ENCODE assay signal across 11 mouse cellular contexts in the genomic region with DNA sequence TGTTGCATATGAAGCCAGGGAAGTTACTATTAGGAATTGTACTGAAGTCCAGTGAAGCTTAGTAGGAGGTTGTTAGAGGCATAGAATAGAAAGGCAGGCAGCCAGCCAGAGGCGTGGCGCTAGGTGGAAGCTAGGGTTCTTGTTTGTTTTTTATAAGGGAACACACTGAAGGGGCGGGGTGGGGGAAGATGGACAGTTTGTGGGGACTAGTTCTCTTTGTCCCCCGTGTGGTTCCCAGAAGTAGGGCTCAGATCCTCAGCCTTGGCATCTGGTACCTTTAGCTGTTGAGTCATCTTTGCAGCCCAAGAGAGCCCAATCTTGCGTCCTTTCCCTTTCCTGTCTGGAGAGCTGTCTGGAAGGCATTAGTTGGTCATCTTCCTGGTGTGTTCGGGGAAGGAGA. TPM values are rescaled to one million over a fixed set of nuclear protein-coding genes. Genes with fewer than 3 reads are reported as not detected.
A peak's percentile ranks its signal among the peaks of the same experiment; 100 is the strongest.
DNase-seq lines count a peak whose midpoint lies in the region; ATAC-seq and TF ChIP-seq lines count a peak whose summit lies in the region.
"Had no signal": no experiment of that assay in that cellular context is flagged by ENCODE, and none has a peak within 500 bp of the region (broad histone marks: within the 10 kb centered on the region; RNA-seq: fewer than 3 reads in every experiment).

No protein-coding gene starts in this region.

- H3K4me2 ChIP-seq in stomach, postnatal 0 days (replicated peaks; ENCODE audit: low read depth) = peak overlapping the region; percentile 27; the same call in 1 of the 2 replicates
- H3K4me2 ChIP-seq in midbrain, postnatal 0 days (ENCODE audit: low read depth, low read length, poor library complexity, severe bottlenecking) = no peak overlapping the region
- H3K4me2 ChIP-seq: hindbrain, embryonic 12.5 days had no signal

- ATAC-seq in stomach, postnatal 0 days (ENCODE audit: low FRiP score, low TSS enrichment) = no peak
- no peak for ATAC-seq in midbrain, postnatal 0 days (ENCODE audit: low FRiP score)

- peaks cover 23% of the 10 kb centered on the region for H3K36me3 ChIP-seq in stomach, postnatal 0 days (ENCODE audit: control insufficient read depth, insufficient read depth, low read length)
- H3K36me3 ChIP-seq in midbrain, postnatal 0 days (ENCODE audit: insufficient read depth, low read length) = peaks cover 30% of the 10 kb centered on the region

- no peak overlapping the region for H3K9ac ChIP-seq in stomach, postnatal 0 days (ENCODE audit: low read length)
- no peak overlapping the region for H3K9ac ChIP-seq in midbrain, postnatal 0 days (replicated peaks; ENCODE audit: low read length, poor library complexity, severe bottlenecking)

- peaks cover 9% of the 10 kb centered on the region for H3K4me1 ChIP-seq in stomach, postnatal 0 days (replicated peaks; ENCODE audit: control insufficient read depth, insufficient read depth)
- peaks cover 18% of the 10 kb centered on the region for H3K4me1 ChIP-seq in midbrain, postnatal 0 days (ENCODE audit: insufficient read depth, low read length)

- H3K9me3 ChIP-seq in stomach, postnatal 0 days (ENCODE audit: control insufficient read depth, low read length) = no peaks in the 10 kb centered on the region
- H3K9me3 ChIP-seq in midbrain, postnatal 0 days (ENCODE audit: low read length) = no peaks in the 10 kb centered on the region
- H3K9me3 ChIP-seq: hindbrain, embryonic 12.5 days had no signal

- DNase-seq in adrenal gland, adult 2 months = peak; percentile 70
- DNase-seq in adrenal gland, postnatal 10 days = no peak
- DNase-seq in lung, adult 18-20 months = peak; percentile 49 to 71
- no peak for DNase-seq in lung, postnatal 25 days (ENCODE audit: low spot score)
- peak; percentile 41 for DNase-seq in induced T-regulatory cell, adult 2 months (ENCODE audit: low read depth)
- DNase-seq in stomach, postnatal 0 days (ENCODE audit: low spot score) = peak; percentile 57
- DNase-seq in midbrain, postnatal 0 days (ENCODE audit: low spot score) = no peak
- no peak for DNase-seq in cerebellum, adult 9-11 months
- DNase-seq: B cell, adult 2 months; cerebellum, postnatal 25 days had no signal

- no peak overlapping the region for H3K4me3 ChIP-seq in stomach, postnatal 0 days (ENCODE audit: low read depth, low read length)
- H3K4me3 ChIP-seq in midbrain, postnatal 0 days (ENCODE audit: low read depth, low read length) = no peak overlapping the region
- H3K4me3 ChIP-seq: hindbrain, embryonic 12.5 days had no signal

- no peaks in the 10 kb centered on the region for H3K27me3 ChIP-seq in stomach, postnatal 0 days (ENCODE audit: control insufficient read depth, insufficient read depth, low read length)
- H3K27me3 ChIP-seq in midbrain, postnatal 0 days (ENCODE audit: insufficient read depth, low read length) = no peaks in the 10 kb centered on the region
- H3K27me3 ChIP-seq: hindbrain, embryonic 12.5 days had no signal

- TF ChIP-seq CTCF in stomach, postnatal 0 days (IDR thresholded peaks at IDR 0.05; ENCODE audit: low read depth) = no peak
- TF ChIP-seq CTCF in midbrain, postnatal 0 days (IDR thresholded peaks at IDR 0.05) = no peak

- H3K27ac ChIP-seq in stomach, postnatal 0 days (replicated peaks) = peak overlapping the region; percentile 65
- H3K27ac ChIP-seq in midbrain, postnatal 0 days (ENCODE audit: low read depth, low read length) = no peak overlapping the region; the same call in 1 of the 2 replicates
- H3K27ac ChIP-seq: hindbrain, embryonic 12.5 days had no signal

- TF ChIP-seq EP300 in stomach, postnatal 0 days (optimal IDR thresholded peaks at IDR 0.05) = no peak

- 63% methylated on average over 6 of the region's 6 CpGs for WGBS in stomach, postnatal 0 days
- WGBS in midbrain, postnatal 0 days = 89% methylated on average over 6 of the region's 6 CpGs

RNA-seq across cellular contexts. Expression of gene Tpm3, which starts 12.8 kb away (rescaled TPM):
- total RNA-seq in adrenal gland, adult 2 months (2021) = 100 to 1,000 TPM; 198 to 209 TPM
- polyA plus RNA-seq in adrenal gland, adult 2 months (2012; rRNA removed) = 44.8 and 86.7 TPM in 2 replicates
- total RNA-seq in adrenal gland, postnatal 10 days (2021) = 100 to 1,000 TPM; 165 to 251 TPM
- polyA plus RNA-seq in stomach, postnatal 0 days (2015; fragmentation: Nextera tagmentation; extraction: Ambion mirVana) = 327 TPM in 2 replicates
- 182 and 224 TPM in 2 replicates for total RNA-seq in midbrain, postnatal 0 days (2014; rRNA removed)
- 314 and 331 TPM in 2 replicates for polyA plus RNA-seq in midbrain, postnatal 0 days (2015; fragmentation: Nextera tagmentation; extraction: Ambion mirVana)

RNA-seq across cellular contexts. Expression of gene Nup210l, which starts 18.7 kb away (rescaled TPM):
- total RNA-seq in adrenal gland, adult 2 months (2021) = under 1 TPM; 0.63 to 0.66 TPM
- 0.26 TPM in 2 replicates for polyA plus RNA-seq in adrenal gland, adult 2 months (2012; rRNA removed)
- under 1 TPM; 0.24 to 0.42 TPM for total RNA-seq in adrenal gland, postnatal 10 days (2021)
- 0.05 and 0.06 TPM in 2 replicates for polyA plus RNA-seq in stomach, postnatal 0 days (2015; fragmentation: Nextera tagmentation; extraction: Ambion mirVana)
- 0.24 and 0.55 TPM in 2 replicates for total RNA-seq in midbrain, postnatal 0 days (2014; rRNA removed)
- 0.17 and 0.22 TPM in 2 replicates for polyA plus RNA-seq in midbrain, postnatal 0 days (2015; fragmentation: Nextera tagmentation; extraction: Ambion mirVana)

RNA-seq across cellular contexts. Expression of gene Ubap2l, which starts 32.9 kb away (rescaled TPM):
- total RNA-seq in adrenal gland, adult 2 months (2021) = 100 to 1,000 TPM; 148 to 181 TPM
- polyA plus RNA-seq in adrenal gland, adult 2 months (2012; rRNA removed) = 96.4 and 103 TPM in 2 replicates
- total RNA-seq in adrenal gland, postnatal 10 days (2021) = 100 to 1,000 TPM; 152 to 166 TPM
- 75.2 and 80.4 TPM in 2 replicates for polyA plus RNA-seq in stomach, postnatal 0 days (2015; fragmentation: Nextera tagmentation; extraction: Ambion mirVana)
- 108 and 112 TPM in 2 replicates for total RNA-seq in midbrain, postnatal 0 days (2014; rRNA removed)
- 93.2 and 133 TPM in 2 replicates for polyA plus RNA-seq in midbrain, postnatal 0 days (2015; fragmentation: Nextera tagmentation; extraction: Ambion mirVana)

RNA-seq across cellular contexts. Expression of gene 4933434E20Rik, which starts 33.8 kb away (rescaled TPM):
- 100 to 1,000 TPM in 1 of 2 experiments, 10 to 100 TPM in 1; 80.8 to 100 TPM for total RNA-seq in adrenal gland, adult 2 months (2021)
- 13.8 and 14.8 TPM in 2 replicates for polyA plus RNA-seq in adrenal gland, adult 2 months (2012; rRNA removed)
- total RNA-seq in adrenal gland, postnatal 10 days (2021) = 10 to 100 TPM; 64.6 to 66.5 TPM
- polyA plus RNA-seq in stomach, postnatal 0 days (2015; fragmentation: Nextera tagmentation; extraction: Ambion mirVana) = 109 and 115 TPM in 2 replicates
- 101 and 111 TPM in 2 replicates for total RNA-seq in midbrain, postnatal 0 days (2014; rRNA removed)
- 230 and 246 TPM in 2 replicates for polyA plus RNA-seq in midbrain, postnatal 0 days (2015; fragmentation: Nextera tagmentation; extraction: Ambion mirVana)

Comparison
In these comparisons a context has a peak if more than half of its experiments do, and no peak if none do; other contexts are left out.
1. DNase-seq: peak in adrenal gland, adult 2 months (single experiment), lung, adult 18-20 months (2 of 2), induced T-regulatory cell, adult 2 months (single experiment) and stomach, postnatal 0 days (single experiment); none in adrenal gland, postnatal 10 days (single experiment), lung, postnatal 25 days (single experiment), midbrain, postnatal 0 days (single experiment) and cerebellum, adult 9-11 months (single experiment).